Mouse (Mus musculus) ovary, postnatal 10 days (tissue): ENCODE results near the gene Cep131.

Source experiments
- DNase-seq: peaks from one replicate; pipeline ENCODE4 v3.0.0; 2022; ENCODE audit warnings: low spot score

The Cep131 gene

DNA sequence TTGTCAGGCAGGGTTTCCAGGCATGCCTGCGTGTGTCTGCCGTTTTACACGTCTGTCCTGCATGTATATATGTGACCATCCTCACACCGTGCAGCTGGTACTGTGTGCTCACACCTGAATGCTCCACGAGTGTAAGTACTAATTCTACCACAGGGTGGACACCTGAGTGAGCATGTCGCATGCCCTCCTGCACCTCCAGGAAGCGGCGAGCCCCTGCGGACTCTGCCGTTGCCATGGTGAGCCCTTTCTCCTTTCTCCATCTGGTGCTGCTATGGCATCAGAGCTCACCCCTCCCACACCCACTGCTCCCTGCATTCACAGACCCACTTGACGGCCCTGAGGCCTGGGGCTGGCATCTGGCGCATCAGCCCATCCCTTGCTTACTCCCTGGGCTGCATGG is 63.8 kb downstream of the Cep131 start:
- DNase-seq: no peak

DNA sequence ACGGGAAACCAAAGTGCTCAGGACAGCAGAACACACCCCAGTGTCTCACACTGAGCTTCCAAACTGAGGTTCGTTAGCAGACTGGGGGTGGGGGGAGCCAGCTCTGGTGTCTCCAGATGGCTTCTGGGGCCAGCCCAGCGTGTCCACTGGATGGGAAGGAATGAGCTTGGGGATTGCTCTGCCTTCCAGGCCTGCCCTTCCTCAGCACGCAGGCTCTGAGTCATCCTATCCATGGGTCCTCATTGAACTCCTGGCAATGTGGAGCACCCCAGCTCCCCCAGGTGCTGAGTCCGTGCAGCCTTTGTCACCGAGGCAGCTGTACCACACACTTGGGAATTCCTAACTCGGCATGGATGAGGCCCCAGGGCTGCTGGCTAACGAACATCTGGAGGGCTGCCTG is 64.4 kb downstream of the Cep131 start:
- DNase-seq: no peak

DNA sequence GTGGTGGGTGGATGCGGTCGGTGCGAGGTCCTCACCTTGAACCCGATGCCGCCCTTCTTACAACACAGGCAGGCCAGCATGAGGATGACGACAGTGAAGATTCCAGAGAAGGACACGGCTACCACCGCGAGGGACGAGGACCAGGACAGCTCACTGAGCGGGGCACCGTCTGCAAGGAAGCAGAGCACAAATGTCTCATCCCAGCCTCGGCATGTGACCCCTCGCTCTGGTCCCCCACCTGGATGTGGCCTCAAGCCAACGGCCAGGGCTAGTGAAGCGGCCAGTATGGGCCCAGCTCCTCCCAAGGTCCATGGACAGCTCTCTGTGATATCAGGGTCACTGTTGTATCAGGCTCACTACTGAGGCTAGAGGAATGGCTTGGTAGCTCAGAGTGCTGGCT is 65.3 kb downstream of the Cep131 start:
- no peak for DNase-seq

DNA sequence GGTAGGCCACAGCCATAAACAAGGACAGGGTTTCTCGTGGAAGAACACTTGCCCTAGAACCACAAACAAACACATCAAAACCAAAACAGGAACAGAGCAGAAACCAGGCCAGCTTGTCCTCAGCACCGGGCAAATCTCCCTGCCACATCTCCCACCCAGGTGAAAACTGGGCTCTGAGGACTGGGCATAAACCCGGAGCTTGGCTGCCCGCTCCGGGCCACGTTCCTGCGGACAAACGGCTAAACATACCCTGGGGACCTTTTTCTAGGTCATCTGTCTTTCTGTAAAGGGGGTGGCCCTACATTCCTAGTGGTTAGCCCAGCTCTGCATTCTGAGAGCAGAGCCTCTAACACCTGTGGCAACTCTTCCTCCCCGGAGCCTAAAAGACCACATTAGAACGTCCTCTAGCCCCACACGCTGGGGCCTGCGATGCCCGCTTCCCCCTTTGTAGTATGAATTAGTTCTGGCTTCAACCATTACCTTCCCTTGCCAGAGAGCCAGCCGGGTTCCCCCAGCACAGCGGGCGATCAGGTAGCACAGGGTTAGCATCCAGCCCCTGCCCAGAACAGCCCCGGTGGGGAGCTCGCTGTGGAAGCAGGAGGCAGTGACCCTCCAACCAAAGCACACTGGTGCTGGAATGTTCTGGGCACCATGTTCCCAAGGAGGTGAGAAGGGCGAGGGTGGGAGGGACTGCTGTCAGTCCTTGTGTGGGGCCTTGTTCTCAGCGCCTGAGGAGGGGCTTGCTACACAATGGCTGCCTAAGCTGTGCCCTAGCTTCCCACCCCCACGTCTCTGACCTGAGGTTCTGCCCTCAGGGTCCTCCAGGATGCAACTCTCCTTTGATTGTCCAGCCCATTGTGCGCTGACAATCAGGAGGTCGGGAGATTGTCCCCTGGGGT is 66.8 kb downstream of the Cep131 start:
- no peak for DNase-seq

DNA sequence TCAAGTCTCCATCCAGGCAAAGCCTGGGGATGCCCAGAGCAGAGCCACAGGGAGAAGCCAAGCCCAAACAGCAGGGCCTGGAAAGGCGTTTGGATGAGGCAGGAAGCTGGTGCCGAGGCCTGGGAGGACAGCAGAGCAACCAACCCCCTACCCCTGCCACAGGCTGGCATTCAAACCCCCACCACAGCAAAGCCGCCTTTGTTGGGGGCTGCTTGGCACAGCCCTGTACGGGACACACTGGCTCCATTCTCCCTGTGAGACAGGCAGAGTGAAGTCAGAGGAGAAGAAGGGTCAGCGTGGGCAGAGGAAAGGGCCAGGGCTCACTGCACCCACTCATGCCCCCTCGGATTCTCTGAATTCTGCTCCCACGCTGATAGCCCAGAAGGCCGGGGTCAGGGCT is 69.6 kb downstream of the Cep131 start:
- no peak for DNase-seq

DNA sequence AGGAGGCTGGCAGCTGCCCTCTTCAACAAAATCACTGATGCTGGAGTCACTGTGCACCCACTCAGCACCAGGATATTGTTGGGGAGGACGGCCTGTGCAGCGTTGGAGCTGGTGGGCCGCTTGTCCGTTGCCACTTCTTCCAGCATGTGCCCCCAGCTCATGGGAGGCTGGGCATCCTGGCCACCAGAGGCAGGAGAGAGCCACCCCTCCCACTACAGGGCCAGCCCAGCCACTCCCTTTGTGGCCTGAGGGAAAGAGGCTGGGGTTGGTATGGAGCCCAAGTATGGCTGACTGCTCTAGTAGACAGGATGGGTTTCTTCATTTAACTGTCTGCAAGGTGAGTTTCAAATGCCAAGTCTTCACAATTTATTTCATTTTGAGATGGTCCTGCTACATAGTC is 71.9 kb downstream of the Cep131 start:
- no peak for DNase-seq
